In genomic region chr2:128710609-128711008, GRCm38 (mm10) we compare ENCODE assay signal across 15 mouse cellular contexts. TPM values are rescaled to one million over a fixed set of nuclear protein-coding genes. Genes with fewer than 3 reads are reported as not detected.
DNase-seq lines count a peak whose midpoint lies in the region; ATAC-seq and TF ChIP-seq lines count a peak whose summit lies in the region.
"Had no signal": no experiment of that assay in that cellular context is flagged by ENCODE, and none has a peak within 500 bp of the region (broad histone marks: within the 10 kb centered on the region; RNA-seq: fewer than 3 reads in every experiment).

No protein-coding gene starts in this region.

- no peak for TF ChIP-seq POLR2A in bone marrow macrophage, adult 2 months (IDR thresholded peaks at IDR 0.05; ENCODE audit: borderline replicate concordance, low read depth, low read length)

- no peak for TF ChIP-seq CTCF in bone marrow macrophage, adult 2 months (IDR thresholded peaks at IDR 0.05; ENCODE audit: low read depth, low read length)
- TF ChIP-seq CTCF in kidney, postnatal 0 days (IDR thresholded peaks at IDR 0.05; ENCODE audit: low read depth) = no peak

- H3K4me3 ChIP-seq in bone marrow macrophage, adult 2 months (ENCODE audit: insufficient read depth, low read length) = no peak overlapping the region
- no peak overlapping the region for H3K4me3 ChIP-seq in intestine, embryonic 15.5 days (replicated peaks)
- H3K4me3 ChIP-seq in kidney, postnatal 0 days (replicated peaks; ENCODE audit: low read depth, low read length) = no peak overlapping the region
- H3K4me3 ChIP-seq in liver, embryonic 13.5 days (replicated peaks) = no peak overlapping the region
- H3K4me3 ChIP-seq in midbrain, embryonic 11.5 days (ENCODE audit: low read depth, low read length) = no peak overlapping the region
- H3K4me3 ChIP-seq: midbrain, embryonic 13.5 days had no signal

- no peaks in the 10 kb centered on the region for H3K36me3 ChIP-seq in intestine, embryonic 15.5 days
- no peaks in the 10 kb centered on the region for H3K36me3 ChIP-seq in kidney, postnatal 0 days (ENCODE audit: insufficient read depth, low read length)
- no peaks in the 10 kb centered on the region for H3K36me3 ChIP-seq in liver, embryonic 13.5 days
- H3K36me3 ChIP-seq in midbrain, embryonic 11.5 days (ENCODE audit: control insufficient read depth, insufficient read depth, low read length) = no peaks in the 10 kb centered on the region
- H3K36me3 ChIP-seq: midbrain, embryonic 13.5 days had no signal

- no peak overlapping the region for H3K9ac ChIP-seq in intestine, embryonic 15.5 days
- H3K9ac ChIP-seq in kidney, postnatal 0 days (ENCODE audit: low read depth, low read length) = no peak overlapping the region
- H3K9ac ChIP-seq in liver, embryonic 13.5 days = no peak overlapping the region
- no peak overlapping the region for H3K9ac ChIP-seq in midbrain, embryonic 11.5 days (ENCODE audit: low read length)
- H3K9ac ChIP-seq: midbrain, embryonic 13.5 days had no signal

- DNase-seq in kidney, postnatal 0 days (ENCODE audit: low spot score) = no peak
- DNase-seq in liver, embryonic 13.5 days = no peak
- no peak for DNase-seq in midbrain, embryonic 11.5 days (ENCODE audit: low spot score, missing footprints)
- no peak for DNase-seq in left cerebral cortex, adult 11 months (ENCODE audit: low spot score)
- no peak for DNase-seq in spleen, postnatal 10 days (ENCODE audit: low spot score in 2 of 2)
- DNase-seq: cerebellum, postnatal 25 days; heart, postnatal 4 days; lung, postnatal 10 days had no signal

- peaks cover 50% of the 10 kb centered on the region for H3K4me1 ChIP-seq in bone marrow macrophage, adult 2 months (ENCODE audit: control insufficient read depth, insufficient read depth, low read length)
- peaks cover 31% of the 10 kb centered on the region for H3K4me1 ChIP-seq in intestine, embryonic 15.5 days (replicated peaks)
- peaks cover 35% of the 10 kb centered on the region for H3K4me1 ChIP-seq in kidney, postnatal 0 days (replicated peaks; ENCODE audit: insufficient read depth, low read length)
- peaks cover 17% of the 10 kb centered on the region for H3K4me1 ChIP-seq in liver, embryonic 13.5 days (replicated peaks)
- H3K4me1 ChIP-seq in midbrain, embryonic 11.5 days (ENCODE audit: control insufficient read depth, insufficient read depth, low read length) = no peaks in the 10 kb centered on the region

- WGBS in intestine, embryonic 15.5 days = 50% methylated on average over 6 of the region's 6 CpGs
- WGBS in kidney, postnatal 0 days = 48% methylated on average over 6 of the region's 6 CpGs
- 54% methylated on average over 6 of the region's 6 CpGs for WGBS in liver, embryonic 13.5 days (ENCODE audit: insufficient replicate concordance)
- WGBS in midbrain, embryonic 11.5 days = 76% methylated on average over 6 of the region's 6 CpGs

- H3K27me3 ChIP-seq in intestine, embryonic 15.5 days (replicated peaks) = no peaks in the 10 kb centered on the region
- H3K27me3 ChIP-seq in kidney, postnatal 0 days (ENCODE audit: insufficient read depth, low read length) = no peaks in the 10 kb centered on the region
- no peaks in the 10 kb centered on the region for H3K27me3 ChIP-seq in liver, embryonic 13.5 days
- H3K27me3 ChIP-seq in midbrain, embryonic 11.5 days (ENCODE audit: control insufficient read depth, insufficient read depth, low read length) = no peaks in the 10 kb centered on the region
- H3K27me3 ChIP-seq: midbrain, embryonic 13.5 days had no signal

- peak; percentile 77 for ATAC-seq in intestine, embryonic 15.5 days
- ATAC-seq in kidney, postnatal 0 days (replicated peaks; ENCODE audit: low FRiP score, low read depth) = peak; percentile 53
- peak; percentile 59; the same call in 1 of the 2 replicates for ATAC-seq in liver, embryonic 13.5 days (ENCODE audit: low read depth)
- ATAC-seq in midbrain, embryonic 11.5 days (ENCODE audit: low FRiP score) = no peak
- ATAC-seq: activated CD4-positive, CD25-positive, alpha-beta regulatory T cell, adult 4 months; forebrain, embryonic 14.5 days; inflammation-experienced regulatory T-cells, adult 6 months; midbrain, embryonic 13.5 days had no signal

- peak overlapping the region; percentile 91 for H3K27ac ChIP-seq in bone marrow macrophage, adult 2 months (ENCODE audit: insufficient read depth, low read depth, low read length)
- H3K27ac ChIP-seq in intestine, embryonic 15.5 days = peak overlapping the region; percentile 49
- H3K27ac ChIP-seq in kidney, postnatal 0 days = peak overlapping the region; percentile 51
- peak overlapping the region; percentile 43 for H3K27ac ChIP-seq in liver, embryonic 13.5 days
- H3K27ac ChIP-seq in midbrain, embryonic 11.5 days (ENCODE audit: low read depth, low read length) = no peak overlapping the region
- H3K27ac ChIP-seq: midbrain, embryonic 13.5 days had no signal

- H3K4me2 ChIP-seq in intestine, embryonic 15.5 days (replicated peaks) = no peak overlapping the region
- no peak overlapping the region for H3K4me2 ChIP-seq in kidney, postnatal 0 days (ENCODE audit: low read length)
- H3K4me2 ChIP-seq in liver, embryonic 13.5 days = no peak overlapping the region
- no peak overlapping the region for H3K4me2 ChIP-seq in midbrain, embryonic 11.5 days
- H3K4me2 ChIP-seq: heart, embryonic 11.5 days; midbrain, embryonic 13.5 days had no signal

- no peaks in the 10 kb centered on the region for H3K9me3 ChIP-seq in intestine, embryonic 15.5 days
- H3K9me3 ChIP-seq in kidney, postnatal 0 days (replicated peaks; ENCODE audit: low read length) = no peaks in the 10 kb centered on the region
- no peaks in the 10 kb centered on the region for H3K9me3 ChIP-seq in liver, embryonic 13.5 days (replicated peaks)
- H3K9me3 ChIP-seq in midbrain, embryonic 11.5 days (ENCODE audit: control insufficient read depth, low read length) = no peaks in the 10 kb centered on the region
- H3K9me3 ChIP-seq: midbrain, embryonic 13.5 days had no signal

RNA-seq across cellular contexts. Expression of gene Mertk, which starts 11.9 kb away (rescaled TPM):
- polyA plus RNA-seq in bone marrow macrophage, adult 2 months (2012; ENCODE audit: insufficient read depth, insufficient read length, missing spikeins) = 52.5 and 53.2 TPM in 2 replicates
- 9.4 and 10.1 TPM in 2 replicates for polyA plus RNA-seq in intestine, embryonic 15.5 days (2015; fragmentation: Nextera tagmentation; extraction: Ambion mirVana)
- polyA plus RNA-seq in kidney, postnatal 0 days (2015; fragmentation: Nextera tagmentation; extraction: Ambion mirVana) = 8.9 and 9.8 TPM in 2 replicates
- 3.4 and 4.1 TPM in 2 replicates for polyA plus RNA-seq in liver, embryonic 13.5 days (2015; fragmentation: Nextera tagmentation; extraction: Ambion mirVana)
- polyA plus RNA-seq in midbrain, embryonic 11.5 days (2014; fragmentation: Nextera tagmentation; extraction: Ambion mirVana) = 3.0 and 4.3 TPM in 2 replicates
- polyA plus RNA-seq: activated CD4-positive, CD25-positive, alpha-beta regulatory T cell, adult 4 months had no signal

RNA-seq across cellular contexts. Expression of gene Anapc1, which starts 23.4 kb away (rescaled TPM):
- polyA plus RNA-seq in bone marrow macrophage, adult 2 months (2012; ENCODE audit: insufficient read depth, insufficient read length, missing spikeins) = 57.0 and 61.1 TPM in 2 replicates
- polyA plus RNA-seq in intestine, embryonic 15.5 days (2015; fragmentation: Nextera tagmentation; extraction: Ambion mirVana) = 53.3 and 53.5 TPM in 2 replicates
- polyA plus RNA-seq in kidney, postnatal 0 days (2015; fragmentation: Nextera tagmentation; extraction: Ambion mirVana) = 27.4 and 31.1 TPM in 2 replicates
- 26.4 and 35.6 TPM in 2 replicates for polyA plus RNA-seq in liver, embryonic 13.5 days (2015; fragmentation: Nextera tagmentation; extraction: Ambion mirVana)
- polyA plus RNA-seq in midbrain, embryonic 11.5 days (2014; fragmentation: Nextera tagmentation; extraction: Ambion mirVana) = 86.5 and 100 TPM in 2 replicates
